Mouse (Mus musculus) heart, embryonic 10.5 days (tissue): Measurements from ENCODE around the gene Entr1. TPM values are rescaled to one million over a fixed set of nuclear protein-coding genes. Genes with fewer than 3 reads are reported as not detected.

ENCODE experiments used
- polyA plus RNA-seq: library from polyadenylated mRNA; unstranded; fragments of >200 nt; fragmentation: Nextera tagmentation; extraction: Ambion mirVana; gene quantifications from 2 replicates; pipeline ENCODE4 v1.2.1, GENCODE M21; 2016

The Entr1 gene
- polyA plus RNA-seq, 1 experiment from 2014 or later = 113 TPM

Other genes with a start within 250 kb of the Entr1 start
- 0.09 and 0.48 TPM in 2 replicates for gene Lhx3, start 181.0 kb downstream of the Entr1 start, polyA plus RNA-seq
- gene Qsox2, start 151.8 kb downstream of the Entr1 start, polyA plus RNA-seq = 16.5 and 18.8 TPM in 2 replicates
- gene Ccdc187, start 94.8 kb downstream of the Entr1 start, polyA plus RNA-seq = 0.02 TPM in 1 of 2 replicates, not detected in the other
- 43.7 and 53.9 TPM in 2 replicates for gene Gpsm1, start 73.8 kb downstream of the Entr1 start, polyA plus RNA-seq
- 32.7 and 34.7 TPM in 2 replicates for gene Dnlz, start 37.2 kb downstream of the Entr1 start, polyA plus RNA-seq
- 0.31 and 0.62 TPM in 2 replicates for gene Card9, start 28.4 kb downstream of the Entr1 start, polyA plus RNA-seq
- gene Snapc4, start 8.7 kb downstream of the Entr1 start, polyA plus RNA-seq = 27.1 and 31.7 TPM in 2 replicates
- 153 and 171 TPM in 2 replicates for gene Pmpca, start within 50 bp of the Entr1 start, polyA plus RNA-seq
- 20.5 and 22.7 TPM in 2 replicates for gene Inpp5e, start 19.9 kb upstream of the Entr1 start, polyA plus RNA-seq
- gene Sec16a, start 55.9 kb upstream of the Entr1 start, polyA plus RNA-seq = 24.7 and 26.4 TPM in 2 replicates
- 13.2 and 16.6 TPM in 2 replicates for gene Notch1, start 127.3 kb upstream of the Entr1 start, polyA plus RNA-seq
- 164 and 186 TPM in 2 replicates for gene Egfl7, start 190.7 kb upstream of the Entr1 start, polyA plus RNA-seq
- not detected in 2 replicates for gene Gm20532, start 197.3 kb upstream of the Entr1 start, polyA plus RNA-seq
- gene Agpat2, start 215.1 kb upstream of the Entr1 start, polyA plus RNA-seq = 20.4 and 28.9 TPM in 2 replicates
- 15.7 and 18.2 TPM in 2 replicates for gene Fam69b, start 239.1 kb upstream of the Entr1 start, polyA plus RNA-seq